Mouse (Mus musculus) small intestine, adult 2 months (tissue): ENCODE results near the gene Gm20696.

Experiments
- CTCF ChIP-seq: fragments of 200-500 bp; IDR thresholded peaks from 2 replicates; pipeline ENCODE4 v1.5.1; 2012; ENCODE audit warnings: low read depth, mild to moderate bottlenecking, control low read depth, inconsistent platforms, low read length, moderate library complexity, mixed read lengths; ENCODE audit not compliant: insufficient replicate concordance, insufficient read length; ENCODE audit errors: extremely low read depth
- POLR2A ChIP-seq: fragments of 200-500 bp; IDR thresholded peaks from 2 replicates; pipeline ENCODE4 v1.6.1; 2012; ENCODE audit warnings: low read depth, mild to moderate bottlenecking, control low read depth, inconsistent platforms, low read length, moderate library complexity

- no peak for TF ChIP-seq CTCF
- TF ChIP-seq POLR2A, result no peak
These were observed 215.1 kb downstream of the Gm20696 start for GRCm38 (mm10) chr6:99451479-99451878.
